Mouse (Mus musculus): ENCODE measurements around the gene Cd274. TPM values are rescaled to one million over a fixed set of nuclear protein-coding genes. Genes with fewer than 3 reads are reported as not detected.

The Cd274 gene
- polyA plus RNA-seq, 1 experiment from 2014 or later: 0.29 TPM

- WGBS: 78% methylated on average over 3 of the region's 3 CpGs
Measured at GRCm38 (mm10) chr19:29368671-29369309, 1.5 kb downstream of the Cd274 start.

DNA sequence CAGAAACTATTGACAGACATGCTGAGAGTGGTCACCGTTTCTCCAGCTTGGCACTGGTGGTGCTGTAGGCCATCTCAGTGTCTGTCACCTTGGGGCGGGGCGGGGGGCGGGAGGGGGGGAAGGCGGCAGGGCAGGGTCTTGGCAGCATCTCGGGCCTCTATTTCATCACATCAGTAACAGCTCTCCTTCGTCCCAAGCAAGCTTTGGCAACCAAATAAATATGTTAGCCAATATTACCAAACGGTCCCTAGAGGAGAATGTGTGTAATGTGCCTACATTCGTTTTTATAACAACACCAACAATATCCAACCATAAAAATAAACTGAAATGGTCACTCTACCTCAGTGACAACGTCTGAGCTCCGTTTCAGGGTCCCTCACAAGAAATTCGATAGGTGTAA is 2.9 kb downstream of the Cd274 start:
- no peak overlapping the region for H3K4me3 ChIP-seq
- H3K9me3 ChIP-seq: no peaks in the 10 kb centered on the region
- peaks cover 32% of the 10 kb centered on the region for H3K27me3 ChIP-seq (ENCODE audit: poor library complexity, severe bottlenecking)
- DNase-seq (ENCODE audit: extremely low spot score, low spot score): no peak
- H3K27ac ChIP-seq: no peak overlapping the region
- H3K36me3 ChIP-seq (replicated peaks): no peaks in the 10 kb centered on the region
- H3K4me1 ChIP-seq: peaks cover 13% of the 10 kb centered on the region
- 82% methylated on average over 12 of the region's 12 CpGs for WGBS

More at GRCm38 (mm10) chr19:29368671-29369309, 1.5 kb downstream of the Cd274 start:
- H3K36me3 ChIP-seq (replicated peaks): no peaks in the 10 kb centered on the region
- peaks cover 13% of the 10 kb centered on the region for H3K4me1 ChIP-seq
- H3K9me3 ChIP-seq: no peaks in the 10 kb centered on the region
- H3K4me3 ChIP-seq: no peak overlapping the region
- H3K27ac ChIP-seq: no peak overlapping the region
- H3K27me3 ChIP-seq (ENCODE audit: poor library complexity, severe bottlenecking): peaks cover 40% of the 10 kb centered on the region
- DNase-seq (ENCODE audit: extremely low spot score, low spot score): no peak

GRCm38 (mm10) chr19:29370545-29371283 is 3.5 kb downstream of the Cd274 start:
- Histone ChIP-seq H3K4me3 (no peak overlapping the region), H3K27me3 (ENCODE audit: poor library complexity, severe bottlenecking) (peaks cover 31% of the 10 kb centered on the region), H3K36me3 (replicated peaks) (no peaks in the 10 kb centered on the region), H3K27ac (no peak overlapping the region), H3K9me3 (no peaks in the 10 kb centered on the region), H3K4me1 (peaks cover 13% of the 10 kb centered on the region)
- no peak for DNase-seq (ENCODE audit: extremely low spot score, low spot score)
- 90% methylated on average over 7 of the region's 7 CpGs for WGBS

DNA sequence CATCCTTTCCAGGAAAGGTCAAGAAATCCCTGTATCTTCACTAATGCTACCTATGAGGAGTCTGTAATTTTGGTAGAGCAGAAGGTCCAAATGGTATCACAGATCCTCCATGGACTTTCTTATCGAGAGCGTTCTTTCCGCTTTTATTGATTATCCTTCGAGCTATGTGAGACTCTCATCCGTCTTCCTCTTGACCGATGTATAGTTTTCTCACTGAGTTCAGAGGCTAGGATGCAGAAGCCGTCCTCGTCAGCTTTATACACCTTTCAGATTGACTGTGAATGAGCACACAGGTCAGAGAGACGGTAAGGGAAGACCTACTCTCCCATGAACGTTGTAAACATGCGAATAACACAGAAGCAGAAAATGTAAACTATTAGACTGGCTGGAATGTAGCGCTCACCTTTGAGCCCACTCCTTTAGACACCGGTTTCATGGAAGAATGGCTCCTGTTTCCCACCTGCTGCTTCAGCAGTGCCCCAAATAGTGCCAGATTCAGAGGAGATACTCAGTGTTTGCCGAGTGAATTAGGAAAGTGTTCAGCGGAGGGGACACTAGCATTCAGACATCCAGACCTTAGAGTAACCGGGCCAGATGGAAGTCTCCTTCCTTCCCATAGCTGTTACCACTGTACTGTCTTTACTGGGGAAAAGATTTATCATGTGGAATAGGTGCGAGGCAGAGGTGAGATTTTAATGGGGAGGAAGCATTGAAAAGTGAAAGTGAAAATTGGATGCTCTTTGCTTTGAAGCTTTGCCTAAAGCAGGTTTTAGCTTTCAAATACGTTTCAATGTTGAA is 4.2 kb downstream of the Cd274 start:
- Histone ChIP-seq H3K9me3 (no peaks in the 10 kb centered on the region), H3K27me3 (ENCODE audit: poor library complexity, severe bottlenecking) (peaks cover 24% of the 10 kb centered on the region; the same call in 1 of the 2 replicates), H3K4me3 (no peak overlapping the region), H3K4me1 (peaks cover 13% of the 10 kb centered on the region), H3K36me3 (replicated peaks) (no peaks in the 10 kb centered on the region), H3K27ac (no peak overlapping the region)
- no peak for DNase-seq (ENCODE audit: extremely low spot score, low spot score)
- 87% methylated on average over 18 of the region's 18 CpGs for WGBS

DNA sequence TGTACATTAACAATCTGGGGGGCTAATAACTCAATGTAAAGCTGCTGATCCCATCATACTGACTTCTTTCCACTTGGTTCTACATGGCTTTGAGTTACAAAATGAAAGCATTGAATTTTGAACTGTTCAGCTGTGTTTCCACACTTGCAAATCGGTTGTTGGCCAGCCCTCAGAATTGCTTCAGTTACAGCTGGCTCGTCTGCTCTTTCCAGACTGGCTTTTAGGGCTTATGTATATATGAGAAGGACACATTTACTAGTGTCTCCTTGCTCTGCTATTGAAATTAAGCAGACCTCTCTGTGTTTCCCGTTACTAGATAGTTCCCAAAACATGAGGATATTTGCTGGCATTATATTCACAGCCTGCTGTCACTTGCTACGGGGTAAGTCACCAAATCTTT is 4.9 kb downstream of the Cd274 start:
- Histone ChIP-seq H3K9me3 (no peaks in the 10 kb centered on the region), H3K4me3 (no peak overlapping the region), H3K36me3 (replicated peaks) (no peaks in the 10 kb centered on the region), H3K4me1 (peaks cover 8% of the 10 kb centered on the region), H3K27ac (no peak overlapping the region), H3K27me3 (ENCODE audit: poor library complexity, severe bottlenecking) (peaks cover 18% of the 10 kb centered on the region; the same call in 1 of the 2 replicates)
- 88% methylated on average over 4 of the region's 4 CpGs for WGBS
- no peak for DNase-seq (ENCODE audit: extremely low spot score, low spot score)

GRCm38 (mm10) chr19:29372621-29373020 is 5.4 kb downstream of the Cd274 start:
- DNase-seq (ENCODE audit: extremely low spot score, low spot score): no peak

DNA sequence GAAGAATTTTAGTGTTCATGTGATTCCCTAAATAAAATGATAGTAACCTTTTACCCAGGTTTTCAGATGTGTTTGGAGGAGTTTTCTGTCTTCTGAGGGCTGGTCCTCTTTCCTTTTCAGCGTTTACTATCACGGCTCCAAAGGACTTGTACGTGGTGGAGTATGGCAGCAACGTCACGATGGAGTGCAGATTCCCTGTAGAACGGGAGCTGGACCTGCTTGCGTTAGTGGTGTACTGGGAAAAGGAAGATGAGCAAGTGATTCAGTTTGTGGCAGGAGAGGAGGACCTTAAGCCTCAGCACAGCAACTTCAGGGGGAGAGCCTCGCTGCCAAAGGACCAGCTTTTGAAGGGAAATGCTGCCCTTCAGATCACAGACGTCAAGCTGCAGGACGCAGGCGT is 6.2 kb downstream of the Cd274 start:
- Histone ChIP-seq H3K9me3 (no peaks in the 10 kb centered on the region), H3K27me3 (ENCODE audit: poor library complexity, severe bottlenecking) (0 out of 2 replicates have a peak, but pooled peaks cover 5% of the 10 kb centered on the region), H3K27ac (no peak overlapping the region), H3K36me3 (replicated peaks) (no peaks in the 10 kb centered on the region), H3K4me1 (0 out of 2 replicates have a peak, but pooled peaks cover 3% of the 10 kb centered on the region), H3K4me3 (no peak overlapping the region)
- WGBS: 46% methylated on average over 11 of the region's 11 CpGs
- DNase-seq (ENCODE audit: extremely low spot score, low spot score): no peak

More at GRCm38 (mm10) chr19:29372621-29373020, 5.4 kb downstream of the Cd274 start:
- H3K4me1 ChIP-seq: peaks cover 3% of the 10 kb centered on the region; the same call in 1 of the 2 replicates
- no peak overlapping the region for H3K27ac ChIP-seq
- H3K4me3 ChIP-seq: no peak overlapping the region
- H3K9me3 ChIP-seq: no peaks in the 10 kb centered on the region
- H3K27me3 ChIP-seq (ENCODE audit: poor library complexity, severe bottlenecking): peaks cover 14% of the 10 kb centered on the region; the same call in 1 of the 2 replicates
- H3K36me3 ChIP-seq (replicated peaks): no peaks in the 10 kb centered on the region
- WGBS: 94% methylated on average over 3 of the region's 3 CpGs

GRCm38 (mm10) chr19:29374947-29375346 is 7.7 kb downstream of the Cd274 start:
- Histone ChIP-seq H3K36me3 (replicated peaks) (no peaks in the 10 kb centered on the region), H3K9me3 (no peaks in the 10 kb centered on the region), H3K27ac (no peak overlapping the region), H3K27me3 (ENCODE audit: poor library complexity, severe bottlenecking) (no peaks in the 10 kb centered on the region), H3K4me1 (0 out of 2 replicates have a peak, but pooled peaks cover 3% of the 10 kb centered on the region), H3K4me3 (no peak overlapping the region)
- DNase-seq (ENCODE audit: extremely low spot score, low spot score): no peak
- 91% methylated on average over 9 of the region's 9 CpGs for WGBS

DNA sequence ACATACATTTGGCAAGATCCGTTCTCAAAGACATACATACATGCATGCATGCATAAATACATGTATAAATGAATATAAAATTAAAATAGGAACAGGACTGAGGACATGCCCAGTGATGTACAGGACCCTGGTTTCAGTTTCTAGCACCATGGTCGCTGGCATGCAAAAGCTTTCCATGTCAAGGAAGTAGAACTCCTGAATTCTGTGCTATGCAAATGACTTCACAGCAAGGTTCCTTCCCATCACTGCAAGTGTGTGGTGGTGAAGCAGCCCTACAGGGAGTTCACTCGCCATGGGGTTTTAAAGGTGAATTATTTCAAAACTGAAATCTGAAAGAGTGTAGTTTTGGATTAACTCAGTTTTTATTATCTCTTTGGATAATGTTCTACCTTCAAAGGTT is 9.1 kb downstream of the Cd274 start:
- Histone ChIP-seq H3K27ac (no peak overlapping the region), H3K36me3 (replicated peaks) (no peaks in the 10 kb centered on the region), H3K4me3 (no peak overlapping the region), H3K27me3 (ENCODE audit: poor library complexity, severe bottlenecking) (no peaks in the 10 kb centered on the region), H3K9me3 (no peaks in the 10 kb centered on the region), H3K4me1 (0 out of 2 replicates have a peak, but pooled peaks cover 3% of the 10 kb centered on the region)
- DNase-seq (ENCODE audit: extremely low spot score, low spot score): no peak
- 83% methylated on average over 3 of the region's 3 CpGs for WGBS

- Histone ChIP-seq H3K9me3 (no peaks in the 10 kb centered on the region), H3K4me1 (no peaks in the 10 kb centered on the region), H3K4me3 (no peak overlapping the region), H3K27me3 (ENCODE audit: poor library complexity, severe bottlenecking) (no peaks in the 10 kb centered on the region), H3K36me3 (replicated peaks) (no peaks in the 10 kb centered on the region), H3K27ac (no peak overlapping the region)
- DNase-seq (ENCODE audit: extremely low spot score, low spot score): no peak
- WGBS: 89% methylated on average over 14 of the region's 14 CpGs
Measured at GRCm38 (mm10) chr19:29379839-29380603, 12.8 kb downstream of the Cd274 start.

DNA sequence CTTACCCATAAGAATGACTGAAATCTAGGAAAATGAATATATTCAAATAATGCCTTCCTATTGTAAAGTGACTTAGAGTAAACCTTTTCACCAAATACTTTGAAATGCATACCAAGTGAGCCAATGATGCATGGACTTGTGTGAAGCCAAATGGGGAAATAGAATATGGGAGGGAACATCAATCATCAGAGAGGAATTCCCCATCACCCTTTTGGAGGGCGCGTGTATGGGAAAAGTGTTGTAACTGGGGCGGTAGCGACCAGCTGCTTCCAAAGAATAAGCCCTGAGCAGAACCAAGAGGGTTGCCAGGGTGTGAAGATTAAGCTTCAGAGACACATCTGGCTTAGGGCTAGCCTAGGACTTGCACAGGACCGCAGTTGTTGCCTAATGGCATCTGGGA is 16.1 kb downstream of the Cd274 start:
- Histone ChIP-seq H3K36me3 (replicated peaks) (no peaks in the 10 kb centered on the region), H3K27me3 (ENCODE audit: poor library complexity, severe bottlenecking) (no peaks in the 10 kb centered on the region), H3K9me3 (no peaks in the 10 kb centered on the region), H3K4me1 (no peaks in the 10 kb centered on the region), H3K4me3 (no peak overlapping the region), H3K27ac (no peak overlapping the region)
- no peak for DNase-seq (ENCODE audit: extremely low spot score, low spot score)
- WGBS: 96% methylated on average over 5 of the region's 5 CpGs

DNA sequence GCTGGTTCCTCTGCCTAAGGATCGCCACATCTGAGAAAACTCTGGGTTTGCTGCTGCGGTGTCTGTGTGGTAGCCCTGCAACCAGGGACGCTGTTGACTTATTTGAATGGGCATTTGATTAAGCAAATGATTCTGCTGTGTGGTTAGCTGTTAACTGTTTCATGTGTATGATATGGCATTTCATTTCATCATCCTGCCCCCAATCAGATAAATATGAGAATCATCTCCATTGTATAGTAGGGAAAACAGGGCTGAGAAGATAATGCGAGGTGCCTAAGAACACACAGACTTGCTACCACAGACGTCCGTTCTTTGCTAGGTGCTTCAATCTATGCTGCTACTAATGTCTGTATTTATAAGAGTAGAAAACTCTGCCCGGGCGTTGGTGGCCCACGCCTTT is 17.2 kb downstream of the Cd274 start:
- no peaks in the 10 kb centered on the region for H3K9me3 ChIP-seq
- no peaks in the 10 kb centered on the region for H3K27me3 ChIP-seq (ENCODE audit: poor library complexity, severe bottlenecking)
- no peak overlapping the region for H3K27ac ChIP-seq
- H3K4me1 ChIP-seq: no peaks in the 10 kb centered on the region
- 92% methylated on average over 9 of the region's 9 CpGs for WGBS
- H3K4me3 ChIP-seq: no peak overlapping the region
- DNase-seq (ENCODE audit: extremely low spot score, low spot score): no peak
- no peaks in the 10 kb centered on the region for H3K36me3 ChIP-seq (replicated peaks)
